ENCODE assay signal across 16 mouse cellular contexts in genomic region chr14:85935091-85935490, GRCm38 (mm10).
"Had no signal": no experiment of that assay in that cellular context is flagged by ENCODE, and none has a peak within 500 bp of the region (broad histone marks: within the 10 kb centered on the region; RNA-seq: fewer than 3 reads in every experiment).

No protein-coding gene starts in this region.

- DNase-seq: kidney, adult 2 months; kidney, postnatal 25 days; liver; lung, adult 18-20 months; lung, postnatal 10 days; lung, postnatal 4 days; midbrain, embryonic 14.5 days; thymus, adult 2 months; thymus, postnatal 14 days; thymus, postnatal 4 days had no signal

- H3K27ac ChIP-seq: kidney, postnatal 0 days; limb, embryonic 10.5 days; limb, embryonic 13.5 days; liver, embryonic 12.5 days; liver, embryonic 15.5 days; lung, embryonic 15.5 days had no signal

- H3K4me3 ChIP-seq: limb, embryonic 10.5 days; limb, embryonic 13.5 days; liver, embryonic 12.5 days; liver, embryonic 15.5 days; lung, embryonic 15.5 days had no signal
